Mouse (Mus musculus) forebrain, embryonic 16.5 days (tissue): ENCODE data around the gene Szt2. TPM values are rescaled to one million over a fixed set of nuclear protein-coding genes. Genes with fewer than 3 reads are reported as not detected.

ENCODE experiments used
- ATAC-seq: fragments of 200-750 bp; cut with Nextera tagmentation; 2 replicates; pipeline ENCODE4 v1.8.0; 2017; ENCODE audit warnings: mild to moderate bottlenecking, moderate library complexity
- H3K27ac ChIP-seq: fragments of 300-500 bp; sonication (generic); 2 replicates; pipeline ENCODE4 v1.5.1; 2014; ENCODE audit warnings: low read length, control low read depth
- H3K27me3 ChIP-seq: fragments of 300-500 bp; sonication (generic); replicated peaks from 2 replicates; pipeline ENCODE4 v1.6.1; 2014; ENCODE audit warnings: low read length; ENCODE audit not compliant: control insufficient read depth, insufficient read depth
- H3K36me3 ChIP-seq: fragments of 300-500 bp; sonication (generic); 2 replicates; pipeline ENCODE4 v1.6.1; 2014; ENCODE audit not compliant: control insufficient read depth, insufficient read depth
- H3K4me1 ChIP-seq: fragments of 300-500 bp; sonication (generic); replicated peaks from 2 replicates; pipeline ENCODE4 v1.6.1; 2014; ENCODE audit warnings: low read length; ENCODE audit not compliant: control insufficient read depth, insufficient read depth
- H3K4me2 ChIP-seq: fragments of 300-500 bp; sonication (generic); 2 replicates; pipeline ENCODE4 v1.6.1; 2014; ENCODE audit warnings: mild to moderate bottlenecking, low read length, control low read depth
- H3K4me3 ChIP-seq: fragments of 300-500 bp; sonication (generic); replicated peaks from 2 replicates; pipeline ENCODE4 v1.5.1; 2014; ENCODE audit warnings: mild to moderate bottlenecking, low read length, control low read depth
- H3K9ac ChIP-seq: fragments of 300-500 bp; sonication (generic); replicated peaks from 2 replicates; pipeline ENCODE4 v1.6.1; 2014; ENCODE audit warnings: low read depth, low read length, control low read depth
- H3K9me3 ChIP-seq: fragments of 300-500 bp; sonication (generic); 2 replicates; pipeline ENCODE4 v1.6.1; 2016; ENCODE audit warnings: low read length; ENCODE audit not compliant: control insufficient read depth
- WGBS: fragments of 180-500 bp; shearing (Covaris S2); extraction: QIAGEN DNeasy Blood & Tissue Kit; methylation state at CpG from one replicate; pipeline ENCODE4 v1.1.7; 2014; 5-methylcytosine and 5-hydroxymethylcytosine counted together
- polyA plus RNA-seq: library from polyadenylated mRNA; unstranded; fragments of >200 nt; fragmentation: Nextera tagmentation; extraction: Ambion mirVana; gene quantifications from 2 replicates; pipeline ENCODE4 v1.2.1, GENCODE M21; 2015

Gene Szt2
- polyA plus RNA-seq, 1 experiment from 2014 or later = 11.6 TPM

DNA sequence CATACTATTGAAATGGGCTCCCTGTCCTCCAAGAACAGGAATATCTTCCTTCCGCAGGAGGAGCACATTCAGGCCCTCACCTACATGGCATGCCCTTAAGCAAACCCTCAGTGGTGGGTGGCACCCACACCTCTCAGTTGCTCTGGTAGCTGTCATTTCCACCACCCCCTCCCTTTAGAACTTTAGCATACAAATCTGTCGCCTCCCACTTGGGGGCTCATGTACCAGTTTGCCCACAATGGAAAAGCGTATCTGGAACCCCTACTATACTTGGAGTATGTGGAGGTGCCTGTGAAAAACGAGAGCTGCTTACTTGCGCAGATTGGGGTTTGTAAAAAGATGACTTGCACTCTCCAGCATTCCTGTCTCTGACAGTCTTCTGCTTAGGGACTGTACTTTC is 7.3 kb upstream of the Szt2 start:
- WGBS = 98% methylated on average over 5 of the region's 5 CpGs
- Histone ChIP-seq H3K4me1 (no peaks in the 10 kb centered on the region), H3K36me3 (peaks cover 53% of the 10 kb centered on the region), H3K27ac (no peak overlapping the region), H3K4me2 (no peak overlapping the region), H3K4me3 (no peak overlapping the region), H3K27me3 (no peaks in the 10 kb centered on the region), H3K9me3 (no peaks in the 10 kb centered on the region), H3K9ac (no peak overlapping the region)
- ATAC-seq = no peak

DNA sequence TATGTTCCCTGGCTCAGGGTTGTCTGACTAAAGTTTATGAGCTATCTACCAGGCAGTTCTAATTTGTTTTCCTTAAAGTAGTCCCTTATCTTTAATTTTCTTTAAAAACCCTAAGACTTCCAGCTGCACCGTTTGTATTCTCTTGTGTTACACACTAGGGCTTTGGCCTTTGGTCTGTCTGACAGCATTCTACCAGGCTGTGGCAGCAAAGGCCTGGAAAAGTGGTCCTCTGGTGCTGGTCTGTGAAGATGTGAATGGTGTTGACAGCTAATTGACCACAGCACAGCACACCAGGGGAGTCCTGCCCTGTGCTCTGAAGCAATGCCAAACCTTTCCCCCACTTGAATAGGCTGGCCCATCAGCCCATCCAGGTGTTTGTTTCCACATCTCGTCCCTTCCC is 6.7 kb upstream of the Szt2 start:
- ATAC-seq = no peak
- Histone ChIP-seq H3K4me2 (no peak overlapping the region), H3K36me3 (peaks cover 50% of the 10 kb centered on the region), H3K4me1 (no peaks in the 10 kb centered on the region), H3K4me3 (no peak overlapping the region), H3K27ac (no peak overlapping the region), H3K9me3 (no peaks in the 10 kb centered on the region), H3K9ac (no peak overlapping the region), H3K27me3 (no peaks in the 10 kb centered on the region)
- WGBS = 88% methylated on average over 2 of the region's 2 CpGs

DNA sequence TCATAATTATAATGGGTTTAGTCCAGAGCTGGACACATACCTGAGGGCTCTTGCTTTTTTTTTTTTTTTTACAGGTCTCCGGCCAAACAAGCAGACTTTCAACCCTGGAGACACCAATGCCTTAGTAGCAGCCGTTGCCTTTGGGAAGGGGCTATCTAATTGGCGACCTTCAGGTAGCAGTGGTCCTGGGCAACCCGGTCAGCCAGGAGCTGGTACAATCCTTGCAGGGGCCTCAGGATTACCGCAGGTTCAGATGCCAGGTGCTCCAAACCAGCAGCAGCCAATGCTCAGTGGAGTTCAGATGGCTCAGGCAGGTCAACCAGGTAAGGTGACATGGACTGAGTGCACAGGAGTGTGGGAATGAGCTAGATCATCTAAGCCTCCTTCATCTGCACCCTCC is 4.5 kb upstream of the Szt2 start:
- ATAC-seq = no peak
- Histone ChIP-seq H3K4me2 (no peak overlapping the region), H3K4me1 (peaks cover 9% of the 10 kb centered on the region), H3K27me3 (no peaks in the 10 kb centered on the region), H3K4me3 (no peak overlapping the region), H3K9me3 (no peaks in the 10 kb centered on the region), H3K9ac (no peak overlapping the region), H3K27ac (no peak overlapping the region), H3K36me3 (peaks cover 40% of the 10 kb centered on the region)
- 96% methylated on average over 5 of the region's 5 CpGs for WGBS

DNA sequence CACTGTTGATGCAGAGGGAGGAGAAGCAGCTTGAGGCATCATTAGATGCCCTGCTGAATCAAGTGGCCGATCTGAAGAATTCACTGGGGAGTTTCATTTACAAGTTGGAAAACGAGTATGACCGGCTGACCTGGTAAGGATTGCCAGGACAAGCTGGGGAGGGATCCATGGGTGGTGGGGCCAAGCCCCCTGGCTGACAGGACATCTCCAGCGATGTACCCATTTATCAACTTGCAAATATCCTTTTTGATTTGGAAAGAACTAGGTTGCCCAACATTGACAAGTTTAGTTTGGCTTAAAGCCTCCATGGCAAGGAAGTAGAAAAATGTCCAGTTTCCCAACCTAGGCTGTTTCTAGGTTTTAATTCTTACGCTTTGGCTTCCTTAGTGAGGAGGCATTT is 1.8 kb upstream of the Szt2 start:
- peaks cover 17% of the 10 kb centered on the region for H3K4me1 ChIP-seq
- no peaks in the 10 kb centered on the region for H3K27me3 ChIP-seq
- WGBS = 94% methylated on average over 5 of the region's 5 CpGs
- no peak for ATAC-seq
- H3K4me2 ChIP-seq = no peak overlapping the region
- no peak overlapping the region for H3K9ac ChIP-seq
- no peaks in the 10 kb centered on the region for H3K9me3 ChIP-seq
- H3K4me3 ChIP-seq = no peak overlapping the region
- peaks cover 29% of the 10 kb centered on the region for H3K36me3 ChIP-seq
- H3K27ac ChIP-seq = no peak overlapping the region

DNA sequence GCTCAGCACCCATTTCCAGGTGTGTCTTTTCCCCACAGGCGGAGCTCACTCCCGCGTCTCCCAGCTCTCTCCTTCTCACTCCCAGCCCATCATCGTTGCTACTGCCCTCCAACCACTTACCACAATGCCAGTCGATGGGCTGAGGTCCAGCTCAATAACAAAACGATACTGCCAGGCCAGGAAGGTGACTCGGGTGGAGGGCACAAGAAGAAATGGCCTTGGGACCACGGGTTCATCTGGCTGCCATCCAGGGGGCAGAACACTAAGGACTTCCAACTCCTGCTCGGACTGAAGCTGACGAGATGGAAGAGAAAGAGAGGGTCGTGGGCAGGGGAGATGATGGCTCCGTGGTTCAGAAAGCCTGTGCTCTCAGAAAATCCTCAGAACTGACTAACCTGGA is 6.4 kb downstream of the Szt2 start:
- H3K36me3 ChIP-seq = peaks cover 27% of the 10 kb centered on the region
- H3K4me2 ChIP-seq = no peak overlapping the region
- H3K9me3 ChIP-seq = no peaks in the 10 kb centered on the region
- H3K4me1 ChIP-seq = no peaks in the 10 kb centered on the region
- no peak overlapping the region for H3K9ac ChIP-seq
- H3K27me3 ChIP-seq = no peaks in the 10 kb centered on the region
- no peak overlapping the region for H3K4me3 ChIP-seq
- no peak overlapping the region for H3K27ac ChIP-seq
- no peak for ATAC-seq
- 94% methylated on average over 12 of the region's 12 CpGs for WGBS

- no peak overlapping the region for H3K27ac ChIP-seq
- no peaks in the 10 kb centered on the region for H3K4me1 ChIP-seq
- 94% methylated on average over 5 of the region's 5 CpGs for WGBS
- no peak overlapping the region for H3K4me2 ChIP-seq
- no peak overlapping the region for H3K9ac ChIP-seq
- no peak overlapping the region for H3K4me3 ChIP-seq
- H3K27me3 ChIP-seq = no peaks in the 10 kb centered on the region
- no peaks in the 10 kb centered on the region for H3K9me3 ChIP-seq
- H3K36me3 ChIP-seq = peaks cover 31% of the 10 kb centered on the region
- no peak for ATAC-seq
Measured at GRCm38 (mm10) chr4:118401918-118402317, 7.2 kb downstream of the Szt2 start.

DNA sequence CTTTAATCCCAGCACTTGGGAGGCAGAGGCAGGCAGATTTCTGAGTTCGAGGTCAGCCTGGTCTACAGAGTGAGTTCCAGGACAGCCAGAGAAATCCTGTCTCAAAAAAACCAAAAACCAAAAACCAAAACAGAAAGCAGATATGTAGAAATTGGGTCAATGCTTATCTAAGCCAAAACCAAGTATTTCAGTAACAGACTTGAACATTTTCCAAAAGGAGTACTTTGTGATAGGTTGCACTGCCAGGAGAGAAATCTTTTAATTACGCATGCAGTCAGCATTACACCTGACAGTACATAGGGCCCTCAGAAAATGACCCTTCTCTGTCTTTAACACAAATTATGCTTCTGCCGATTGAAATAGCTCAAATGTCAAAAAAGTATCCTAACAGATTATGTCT is 7.7 kb downstream of the Szt2 start:
- WGBS = 97% methylated on average over 3 of the region's 3 CpGs
- Histone ChIP-seq H3K9ac (no peak overlapping the region), H3K27ac (no peak overlapping the region), H3K4me3 (no peak overlapping the region), H3K4me1 (no peaks in the 10 kb centered on the region), H3K4me2 (no peak overlapping the region), H3K9me3 (no peaks in the 10 kb centered on the region), H3K36me3 (peaks cover 35% of the 10 kb centered on the region), H3K27me3 (no peaks in the 10 kb centered on the region)
- no peak for ATAC-seq

DNA sequence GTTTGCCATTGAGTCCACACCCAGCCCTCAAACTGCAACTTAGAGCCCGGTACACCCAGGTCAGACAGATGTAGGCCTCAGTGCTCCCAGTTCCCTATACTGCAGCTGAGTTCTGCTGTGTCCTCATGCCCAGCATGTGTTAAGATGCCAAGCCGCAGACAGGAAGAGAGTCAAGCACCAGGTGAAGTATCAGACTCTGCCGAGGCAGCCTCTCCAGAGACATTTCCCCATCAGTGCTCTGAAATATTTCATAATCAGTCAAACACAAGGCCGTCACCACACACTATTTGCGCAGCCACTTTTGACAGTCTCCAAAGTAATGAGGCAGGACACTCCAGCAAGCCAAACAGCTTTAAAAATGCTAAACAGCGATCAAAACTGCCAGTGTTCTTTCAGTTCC is 10.7 kb downstream of the Szt2 start:
- ATAC-seq = no peak
- Histone ChIP-seq H3K27ac (no peak overlapping the region), H3K4me2 (no peak overlapping the region), H3K9ac (no peak overlapping the region), H3K9me3 (no peaks in the 10 kb centered on the region), H3K36me3 (peaks cover 44% of the 10 kb centered on the region), H3K27me3 (no peaks in the 10 kb centered on the region), H3K4me3 (no peak overlapping the region), H3K4me1 (no peaks in the 10 kb centered on the region)
- 96% methylated on average over 6 of the region's 6 CpGs for WGBS

GRCm38 (mm10) chr4:118396433-118396832 is 12.6 kb downstream of the Szt2 start:
- Histone ChIP-seq H3K4me3 (no peak overlapping the region), H3K9me3 (no peaks in the 10 kb centered on the region), H3K4me2 (no peak overlapping the region), H3K9ac (no peak overlapping the region), H3K36me3 (peaks cover 44% of the 10 kb centered on the region), H3K27ac (no peak overlapping the region), H3K4me1 (no peaks in the 10 kb centered on the region), H3K27me3 (no peaks in the 10 kb centered on the region)
- no peak for ATAC-seq
- 85% methylated on average over 3 of the region's 3 CpGs for WGBS

DNA sequence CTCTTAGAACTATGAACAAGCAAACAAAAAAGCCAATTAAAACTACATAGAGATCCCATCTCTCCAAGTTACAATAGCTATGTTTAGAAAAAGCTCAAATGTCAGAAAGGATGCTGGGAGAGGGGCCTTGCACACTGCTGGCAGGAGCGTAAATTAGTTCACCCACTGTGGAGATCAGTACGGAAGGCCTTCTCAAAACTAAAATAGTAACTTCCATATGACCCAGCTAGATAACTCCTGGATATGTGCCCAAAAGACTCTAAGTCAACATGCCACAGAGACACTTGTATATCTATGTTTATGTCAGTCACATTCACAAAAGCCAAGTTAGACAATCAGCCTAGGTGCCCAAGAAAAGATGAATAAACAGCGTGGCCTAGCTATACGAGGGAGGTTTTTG is 13.8 kb downstream of the Szt2 start:
- Histone ChIP-seq H3K9me3 (no peaks in the 10 kb centered on the region), H3K27ac (no peak overlapping the region), H3K9ac (no peak overlapping the region), H3K4me1 (no peaks in the 10 kb centered on the region), H3K4me2 (no peak overlapping the region), H3K36me3 (peaks cover 46% of the 10 kb centered on the region), H3K27me3 (no peaks in the 10 kb centered on the region), H3K4me3 (no peak overlapping the region)
- no peak for ATAC-seq
- 85% methylated on average over 4 of the region's 4 CpGs for WGBS
